Mouse (Mus musculus): ENCODE data around the gene Nkx3-2. TPM values are rescaled to one million over a fixed set of nuclear protein-coding genes. Genes with fewer than 3 reads are reported as not detected.

Nkx3-2 gene
- polyA plus RNA-seq, 1 experiment, result not detected

- no peak overlapping the region for H3K4me3 ChIP-seq (ENCODE audit: control insufficient read depth, low read depth, low read length)
- H3K4me1 ChIP-seq (ENCODE audit: control insufficient read depth, insufficient read depth, low read length), result no peaks in the 10 kb centered on the region
- TF ChIP-seq CTCF (IDR thresholded peaks at IDR 0.05; ENCODE audit: control insufficient read depth, insufficient read depth, insufficient replicate concordance, low read depth, low read length) (no peak), POLR2A (IDR thresholded peaks at IDR 0.05; ENCODE audit: control insufficient read depth, low read depth, low read length) (no peak)
- no peak overlapping the region for H3K27ac ChIP-seq (ENCODE audit: control insufficient read depth, insufficient read depth, low read depth, low read length)
- no peaks in the 10 kb centered on the region for H3K36me3 ChIP-seq (ENCODE audit: control insufficient read depth, insufficient read depth, low read length)
- no peaks in the 10 kb centered on the region for H3K27me3 ChIP-seq (ENCODE audit: control insufficient read depth, insufficient read depth, low read length)
Measured at GRCm38 (mm10) chr5:41738817-41739216, 25.5 kb downstream of the Nkx3-2 start.

- no peaks in the 10 kb centered on the region for H3K4me1 ChIP-seq (ENCODE audit: control insufficient read depth, insufficient read depth, low read length)
- H3K4me3 ChIP-seq (ENCODE audit: control insufficient read depth, low read depth, low read length), result no peak overlapping the region
- TF ChIP-seq POLR2A (IDR thresholded peaks at IDR 0.05; ENCODE audit: control insufficient read depth, low read depth, low read length) (no peak), CTCF (IDR thresholded peaks at IDR 0.05; ENCODE audit: control insufficient read depth, insufficient read depth, insufficient replicate concordance, low read depth, low read length) (no peak)
- H3K27me3 ChIP-seq (ENCODE audit: control insufficient read depth, insufficient read depth, low read length), result no peaks in the 10 kb centered on the region
- H3K27ac ChIP-seq (ENCODE audit: control insufficient read depth, insufficient read depth, low read depth, low read length), result no peak overlapping the region
- H3K36me3 ChIP-seq (ENCODE audit: control insufficient read depth, insufficient read depth, low read length), result no peaks in the 10 kb centered on the region
Measured at GRCm38 (mm10) chr5:41737039-41737438, 27.3 kb downstream of the Nkx3-2 start.

DNA sequence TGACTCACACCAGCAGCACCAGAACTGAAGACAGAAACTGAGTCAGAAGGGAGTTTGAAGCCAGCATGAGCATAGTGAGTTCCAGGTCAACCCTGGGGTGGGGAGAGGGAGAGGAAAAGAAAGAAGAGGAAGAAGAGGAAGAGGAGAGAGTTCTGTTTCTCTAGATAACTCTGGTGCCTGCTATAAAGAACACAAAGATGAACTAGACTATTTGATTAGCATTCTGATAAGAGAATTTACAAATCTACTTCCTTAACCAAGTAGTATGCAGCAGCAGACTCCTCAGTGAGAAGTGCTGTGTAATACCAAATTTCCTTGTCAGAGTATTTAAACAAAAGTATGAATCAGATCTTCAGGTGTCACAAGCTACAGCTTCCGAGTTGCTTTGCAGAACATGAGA, 37.3 kb downstream of the Nkx3-2 start:
- H3K27me3 ChIP-seq (ENCODE audit: control insufficient read depth, insufficient read depth, low read length), result no peaks in the 10 kb centered on the region
- no peak overlapping the region for H3K4me3 ChIP-seq (ENCODE audit: control insufficient read depth, low read depth, low read length)
- no peak overlapping the region for H3K27ac ChIP-seq (ENCODE audit: control insufficient read depth, insufficient read depth, low read depth, low read length)
- no peaks in the 10 kb centered on the region for H3K4me1 ChIP-seq (ENCODE audit: control insufficient read depth, insufficient read depth, low read length)
- no peak for TF ChIP-seq CTCF (IDR thresholded peaks at IDR 0.05; ENCODE audit: control insufficient read depth, insufficient read depth, insufficient replicate concordance, low read depth, low read length)
- no peak for TF ChIP-seq POLR2A (IDR thresholded peaks at IDR 0.05; ENCODE audit: control insufficient read depth, low read depth, low read length)
- H3K36me3 ChIP-seq (ENCODE audit: control insufficient read depth, insufficient read depth, low read length), result no peaks in the 10 kb centered on the region

GRCm38 (mm10) chr5:41725573-41725972, 38.7 kb downstream of the Nkx3-2 start:
- H3K27me3 ChIP-seq (ENCODE audit: control insufficient read depth, insufficient read depth, low read length), result no peaks in the 10 kb centered on the region
- no peak overlapping the region for H3K27ac ChIP-seq (ENCODE audit: control insufficient read depth, insufficient read depth, low read depth, low read length)
- no peaks in the 10 kb centered on the region for H3K4me1 ChIP-seq (ENCODE audit: control insufficient read depth, insufficient read depth, low read length)
- H3K4me3 ChIP-seq (ENCODE audit: control insufficient read depth, low read depth, low read length), result no peak overlapping the region
- TF ChIP-seq CTCF (IDR thresholded peaks at IDR 0.05; ENCODE audit: control insufficient read depth, insufficient read depth, insufficient replicate concordance, low read depth, low read length), result no peak
- TF ChIP-seq POLR2A (IDR thresholded peaks at IDR 0.05; ENCODE audit: control insufficient read depth, low read depth, low read length), result no peak
- no peaks in the 10 kb centered on the region for H3K36me3 ChIP-seq (ENCODE audit: control insufficient read depth, insufficient read depth, low read length)

Other genes with a start within 250 kb of the Nkx3-2 start
- 45.9 and 49.8 TPM in 2 replicates for gene Rab28, start 56.3 kb downstream of the Nkx3-2 start, polyA plus RNA-seq (2012; rRNA removed)
- 3.7 and 4.7 TPM in 2 replicates for gene Bod1l, start 79.8 kb upstream of the Nkx3-2 start, polyA plus RNA-seq (2012; rRNA removed)